Mouse (Mus musculus): Measurements from ENCODE around the gene Ndufaf7.

Gene Ndufaf7

DNA sequence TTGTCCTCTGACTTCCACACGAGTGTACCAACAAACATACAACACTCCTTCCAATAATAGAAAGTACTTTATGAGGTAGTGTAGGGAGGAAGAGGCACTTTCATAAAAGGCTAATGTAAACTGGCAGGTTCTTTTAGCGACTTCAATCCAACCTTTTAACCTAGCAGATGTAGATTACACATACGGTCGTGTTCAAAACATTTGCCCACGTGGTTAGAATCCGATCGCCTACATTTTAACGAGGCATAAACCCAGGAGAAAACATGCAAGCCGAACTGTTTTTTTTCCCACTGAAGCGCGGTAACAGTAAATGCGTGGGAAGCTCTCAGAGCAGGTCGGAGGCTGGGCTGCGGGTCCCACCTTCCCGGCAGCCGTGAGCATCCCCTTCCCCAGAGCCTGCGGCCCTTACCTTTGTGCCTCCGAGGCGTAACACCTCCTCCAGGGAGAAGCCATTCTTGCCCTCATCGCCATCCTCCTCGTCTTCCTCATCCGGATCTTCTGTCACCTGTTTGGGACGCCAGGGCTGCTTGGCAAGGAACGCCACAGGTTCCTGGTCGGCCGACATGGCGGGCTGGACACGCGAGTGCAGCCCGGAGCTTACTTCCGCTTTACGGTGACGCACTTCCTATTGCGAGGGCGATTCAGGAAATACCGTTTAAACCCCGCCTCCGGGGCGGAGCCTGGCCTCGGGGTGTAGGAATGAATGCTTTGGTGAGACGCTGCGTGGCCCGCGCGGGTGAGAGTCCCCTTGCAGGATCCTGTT lies at the start of gene Ndufaf7, which contains the start of gene Cebpz:
TSS of gene Ndufaf7 (plus strand) at position 671 of the 763 bp plus-strand sequence.
TSS of gene Cebpz (minus strand) at position 601 of the 763 bp plus-strand sequence.
- DNase-seq (ENCODE audit: low spot score): peak; percentile 98

DNA sequence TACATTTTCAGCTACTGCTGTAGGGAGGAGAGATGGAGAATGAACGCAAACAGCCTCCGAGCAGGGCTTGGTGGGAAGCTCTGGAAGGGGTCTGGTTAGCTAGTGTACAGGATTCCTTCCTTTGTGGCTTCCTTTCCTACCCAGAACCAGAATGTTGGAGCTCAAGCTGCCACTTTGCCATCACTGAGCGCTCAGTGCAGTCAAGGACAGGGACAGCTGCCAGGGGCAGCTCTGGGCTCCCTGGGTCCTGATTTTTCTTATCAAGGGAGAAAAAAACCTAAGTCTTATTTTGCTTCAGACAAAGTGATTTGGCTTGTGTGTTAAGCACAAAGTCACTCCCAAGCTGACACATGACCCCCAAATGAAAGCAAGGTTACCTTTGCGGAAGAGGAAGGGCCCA lies 48.4 kb upstream of the Ndufaf7 start:
- no peak for DNase-seq (ENCODE audit: low spot score)

DNA sequence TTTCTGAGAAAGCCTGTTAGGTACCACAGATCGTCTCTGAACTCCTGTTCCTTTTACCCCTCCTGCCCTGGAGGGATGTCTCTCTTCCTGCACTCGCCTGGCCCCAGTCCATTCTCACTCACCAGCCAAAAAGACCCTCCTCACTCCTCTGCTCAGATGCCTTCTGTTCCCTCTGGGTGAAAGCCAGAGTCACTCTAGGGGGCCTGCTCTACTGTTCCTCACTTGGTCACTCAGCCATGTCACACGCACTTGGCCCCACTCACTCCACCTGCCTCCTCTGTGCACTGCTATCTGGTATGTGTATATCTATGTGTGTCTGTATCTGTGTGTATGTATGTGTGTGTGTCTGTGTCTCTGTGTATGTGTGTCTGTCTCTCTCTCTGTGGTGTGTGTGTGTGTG lies 47.8 kb upstream of the Ndufaf7 start:
- no peak for DNase-seq (ENCODE audit: low spot score)

DNA sequence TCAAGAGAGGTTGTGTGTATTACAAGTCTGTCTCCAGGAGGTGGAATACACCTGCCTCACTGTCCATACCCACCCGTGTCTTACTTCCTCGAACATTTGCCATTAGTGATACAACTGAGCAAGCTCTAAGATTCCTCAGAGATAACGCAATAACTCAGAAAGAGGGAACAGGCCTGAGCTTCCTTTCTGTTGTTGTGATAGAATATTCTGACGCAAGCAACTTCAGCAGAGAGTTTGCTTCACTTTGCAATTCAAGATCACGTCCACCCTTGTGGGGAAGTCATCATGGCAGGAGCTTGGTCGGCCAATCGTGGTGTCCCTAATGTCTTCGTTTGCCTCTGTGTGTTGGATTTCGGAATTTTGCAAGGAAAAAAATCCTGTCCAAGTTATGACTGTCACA lies 45.9 kb upstream of the Ndufaf7 start:
- DNase-seq (ENCODE audit: low spot score): no peak

DNA sequence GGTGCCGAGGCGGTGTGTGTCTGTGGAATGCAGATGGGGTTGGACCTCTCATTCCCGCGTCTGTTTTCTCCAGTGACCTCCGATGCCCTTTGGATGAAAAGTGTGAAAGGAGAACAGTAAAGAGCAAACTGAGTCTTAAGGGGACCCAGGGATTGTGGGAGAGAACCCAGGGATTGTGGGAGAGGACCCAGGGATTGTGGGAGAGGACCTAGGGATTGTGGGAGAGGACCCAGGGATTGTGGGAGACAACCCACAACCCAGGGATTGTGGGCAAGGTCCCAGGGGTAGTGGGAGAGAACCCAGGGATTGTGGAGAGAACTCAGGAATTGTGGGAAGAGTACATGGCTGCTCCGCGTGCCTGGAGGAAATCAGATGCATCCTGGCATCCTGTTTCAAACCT lies 41.9 kb upstream of the Ndufaf7 start:
- no peak for DNase-seq (ENCODE audit: low spot score)

DNA sequence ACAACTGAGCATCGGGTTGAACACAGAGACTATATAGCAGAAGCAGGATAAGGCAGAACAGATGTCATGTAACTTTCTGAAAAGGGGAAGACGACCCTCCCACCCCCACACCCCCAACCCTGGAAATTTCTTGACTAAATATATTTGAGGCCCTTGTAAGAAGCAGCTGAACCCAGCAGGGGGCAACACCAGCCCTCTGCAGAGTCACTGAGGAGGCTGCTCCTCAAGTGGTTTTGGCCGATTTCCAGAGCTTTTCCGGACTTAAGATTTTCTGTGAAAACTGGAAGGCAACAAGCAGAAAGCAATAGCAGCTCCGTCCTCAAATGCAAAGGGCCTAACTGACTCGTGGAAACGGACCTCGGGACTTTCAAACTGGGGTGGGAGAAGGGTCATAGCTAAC lies 41.5 kb upstream of the Ndufaf7 start:
- no peak for DNase-seq (ENCODE audit: low spot score)

DNA sequence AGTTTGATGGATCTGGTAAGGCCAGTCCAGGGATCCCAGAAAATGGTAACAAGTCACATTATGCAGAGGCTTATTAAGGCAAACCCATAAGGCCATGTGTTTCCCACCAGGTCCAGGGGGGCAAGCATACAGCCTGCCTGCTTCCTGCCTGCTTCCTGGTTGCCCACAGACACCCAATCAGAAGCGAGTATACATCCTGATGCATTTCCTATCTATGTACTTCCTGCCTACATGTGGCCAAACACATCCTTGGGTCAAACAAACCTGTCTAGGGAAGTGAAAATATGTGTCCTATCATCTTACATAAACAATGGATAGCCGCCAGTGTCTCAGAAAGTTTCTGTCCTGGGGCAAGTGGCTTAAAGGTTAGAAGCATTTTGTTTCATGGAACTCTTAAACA lies 33.8 kb upstream of the Ndufaf7 start:
- no peak for DNase-seq (ENCODE audit: low spot score)

DNA sequence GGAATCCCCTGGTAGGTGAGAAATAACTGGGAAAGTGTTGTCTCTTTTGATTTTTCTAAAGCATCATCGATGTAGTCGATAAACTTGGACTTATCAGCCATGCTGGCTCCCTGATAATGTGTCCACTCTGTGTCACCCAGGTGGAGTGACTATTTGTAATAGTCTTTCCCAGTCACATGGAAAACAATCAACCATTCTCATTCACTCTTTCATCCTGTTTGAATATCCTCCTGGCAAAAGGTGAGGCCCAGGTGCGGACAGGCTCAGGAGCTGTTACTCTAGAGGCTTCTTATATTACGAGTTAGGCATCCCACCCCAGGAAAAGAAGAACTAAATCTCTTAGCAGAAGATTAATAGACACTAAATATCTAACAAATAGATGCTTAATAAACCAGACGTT lies 30.0 kb upstream of the Ndufaf7 start, which contains the start of gene Sult6b1:
TSS of gene Sult6b1 (minus strand) at position 101 of the 400 bp plus-strand sequence.
- DNase-seq (ENCODE audit: low spot score): no peak

DNA sequence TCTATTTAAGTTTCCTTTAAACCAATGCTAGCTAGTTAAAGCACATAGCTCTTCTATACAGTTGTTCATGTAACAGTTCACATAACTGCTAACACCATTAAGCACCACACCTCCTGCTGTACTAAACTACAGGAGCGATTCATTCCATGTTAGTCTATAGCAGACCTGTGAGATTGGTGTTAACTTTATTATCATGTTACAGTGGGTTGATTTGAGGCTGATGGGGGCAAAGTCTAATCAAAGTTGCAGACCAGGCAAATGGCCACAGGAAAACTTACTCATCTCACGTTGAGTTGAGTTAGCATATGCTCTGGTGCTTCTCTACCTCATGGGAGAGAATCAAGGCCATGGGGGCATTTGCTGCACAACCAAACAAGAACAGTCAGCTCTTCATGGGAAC lies 27.6 kb upstream of the Ndufaf7 start:
- DNase-seq (ENCODE audit: low spot score): no peak

DNA sequence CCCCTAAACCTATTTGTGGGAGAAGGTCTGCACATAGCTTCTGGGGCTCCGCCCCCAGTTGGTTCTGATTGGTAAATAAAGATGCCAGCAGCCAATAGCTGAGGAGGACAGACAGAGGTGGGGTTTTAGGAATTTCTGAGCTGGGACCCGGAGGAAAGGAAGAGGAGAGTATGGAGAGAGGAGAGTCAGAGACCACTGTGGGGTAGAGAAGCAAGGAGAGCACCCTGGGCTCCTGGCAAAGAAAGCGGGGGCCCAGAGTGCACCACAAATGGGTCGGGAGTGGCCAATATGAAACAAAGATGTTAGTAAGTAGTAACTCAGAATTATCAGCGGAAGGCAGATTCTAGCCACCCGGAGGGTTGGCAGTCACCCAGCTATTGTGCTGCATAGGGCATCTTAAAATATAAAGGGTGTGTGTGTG lies 24.1 kb upstream of the Ndufaf7 start:
- DNase-seq (ENCODE audit: low spot score): no peak

DNA sequence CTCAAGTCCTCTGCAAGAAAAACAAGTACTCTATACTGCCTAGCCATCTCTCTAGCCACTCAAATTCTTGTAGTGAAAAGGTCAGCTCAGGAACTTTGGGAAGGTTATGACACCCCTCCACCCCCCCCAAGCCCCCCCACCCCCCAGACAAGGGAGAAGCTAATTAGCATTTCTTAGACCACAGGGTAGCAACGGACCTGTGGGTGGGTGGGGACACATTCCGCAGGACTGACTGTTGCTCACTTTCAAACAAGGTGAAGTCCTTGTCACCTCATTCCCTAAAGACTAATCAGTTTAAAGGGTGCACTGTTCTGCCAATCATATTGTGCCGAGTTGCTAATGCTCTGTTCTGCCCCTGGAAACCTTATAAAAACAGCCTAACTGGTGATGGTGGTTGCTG lies 23.0 kb upstream of the Ndufaf7 start:
- no peak for DNase-seq (ENCODE audit: low spot score)

DNA sequence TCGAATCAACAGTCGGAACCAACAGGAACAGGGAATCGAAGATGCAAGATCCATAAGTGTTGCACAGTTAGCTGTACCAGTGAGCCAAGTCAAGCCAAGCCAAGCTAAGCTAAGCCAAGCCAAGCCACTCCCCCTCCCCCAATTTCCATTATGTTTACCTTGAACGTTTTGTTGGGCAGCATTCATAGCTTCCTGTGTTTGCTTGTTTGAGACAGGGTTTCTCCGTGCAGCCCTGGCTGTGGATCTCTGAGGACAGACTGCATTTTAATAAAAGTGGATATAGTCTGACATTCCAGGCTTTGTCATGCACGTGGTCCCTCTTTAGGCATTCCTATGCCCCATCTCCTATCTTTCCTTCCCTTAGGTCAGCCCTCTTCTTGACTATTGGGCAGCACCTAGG lies 21.2 kb upstream of the Ndufaf7 start:
- no peak for DNase-seq (ENCODE audit: low spot score)

DNA sequence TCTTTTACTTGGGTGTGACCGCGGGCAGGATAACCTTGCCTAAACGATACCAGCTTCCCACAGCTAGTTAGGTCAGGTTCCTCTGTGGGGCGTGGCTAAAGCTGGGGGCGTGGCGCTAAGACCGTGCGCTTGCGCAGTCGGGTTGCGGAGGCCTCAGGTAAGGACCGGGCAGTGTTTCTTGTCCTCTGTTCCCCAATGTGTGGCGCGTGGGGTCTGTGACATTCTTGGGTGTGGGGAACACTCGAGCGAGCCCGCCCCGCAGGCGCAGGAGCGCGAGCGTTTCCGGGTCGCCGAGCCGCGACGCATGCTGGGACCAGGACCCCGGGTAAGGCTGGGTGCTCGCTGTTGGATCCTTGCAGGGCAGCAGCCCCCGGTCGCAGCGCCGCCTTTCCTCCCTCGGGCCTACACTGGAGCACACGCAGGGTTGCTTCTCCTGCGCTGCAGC lies 20.5 kb upstream of the Ndufaf7 start, which contains the start of gene Cebpzos:
TSS of gene Cebpzos (plus strand) at position 132 of the 445 bp plus-strand sequence.
- peak; percentile 84 for DNase-seq (ENCODE audit: low spot score)

DNA sequence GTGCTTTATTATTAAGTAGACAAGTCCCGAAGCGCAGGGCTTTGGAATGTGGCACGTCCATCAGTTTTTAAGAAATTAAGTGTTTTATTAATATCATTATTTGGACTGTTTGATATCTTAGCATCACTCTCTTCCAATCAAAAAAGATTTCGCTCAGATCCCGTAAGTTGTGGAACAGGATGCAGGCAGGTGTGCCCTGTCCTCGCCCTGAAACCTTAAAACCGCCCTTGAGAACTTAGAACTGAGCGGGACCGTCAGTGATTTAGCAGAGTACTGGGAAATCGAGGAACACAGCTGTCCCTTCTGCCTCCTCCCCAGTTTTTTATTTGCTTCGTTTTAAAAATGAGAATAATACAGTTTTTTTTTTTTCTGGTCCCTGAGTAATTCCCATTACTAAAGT lies 20.0 kb upstream of the Ndufaf7 start:
- DNase-seq (ENCODE audit: low spot score): no peak

DNA sequence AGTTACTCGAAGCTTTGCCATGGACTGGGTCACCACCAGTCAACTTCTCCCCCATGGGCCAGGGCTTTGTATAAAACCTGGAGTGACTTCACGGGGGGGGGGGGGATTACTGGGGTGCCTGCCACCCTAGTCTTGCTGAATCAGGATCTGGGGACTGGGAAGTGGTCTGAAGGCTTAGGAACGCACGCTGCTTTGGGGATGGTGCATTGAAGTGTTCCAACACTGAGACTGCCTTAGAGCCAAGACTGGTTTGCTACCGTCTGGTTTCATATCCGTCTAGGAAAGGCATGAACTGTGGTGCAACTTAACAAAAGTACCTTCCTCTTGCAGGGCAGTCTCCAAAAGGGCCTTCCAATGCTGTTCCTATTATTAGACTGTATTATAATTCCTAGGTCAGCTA lies 19.2 kb upstream of the Ndufaf7 start:
- no peak for DNase-seq (ENCODE audit: low spot score)

DNA sequence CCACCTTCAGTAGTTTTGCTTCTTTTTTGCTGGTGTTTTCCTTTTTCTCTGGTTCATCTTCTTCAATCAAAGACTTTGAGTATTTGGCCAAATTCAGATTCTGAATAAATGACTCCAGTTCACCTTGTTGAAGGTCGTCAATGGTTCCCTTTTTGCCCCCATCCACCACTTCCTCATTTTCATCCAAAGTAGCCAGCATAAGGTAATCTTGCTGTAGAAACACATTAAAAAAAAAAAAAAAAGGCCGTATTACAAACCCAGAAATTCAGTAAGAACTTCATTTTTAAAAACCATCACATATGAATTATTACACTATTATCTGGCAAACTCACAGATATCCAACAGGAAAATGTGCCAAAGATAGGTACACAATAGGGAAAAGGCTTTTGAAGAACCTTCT lies 1.1 kb upstream of the Ndufaf7 start:
- DNase-seq (ENCODE audit: low spot score): no peak

DNA sequence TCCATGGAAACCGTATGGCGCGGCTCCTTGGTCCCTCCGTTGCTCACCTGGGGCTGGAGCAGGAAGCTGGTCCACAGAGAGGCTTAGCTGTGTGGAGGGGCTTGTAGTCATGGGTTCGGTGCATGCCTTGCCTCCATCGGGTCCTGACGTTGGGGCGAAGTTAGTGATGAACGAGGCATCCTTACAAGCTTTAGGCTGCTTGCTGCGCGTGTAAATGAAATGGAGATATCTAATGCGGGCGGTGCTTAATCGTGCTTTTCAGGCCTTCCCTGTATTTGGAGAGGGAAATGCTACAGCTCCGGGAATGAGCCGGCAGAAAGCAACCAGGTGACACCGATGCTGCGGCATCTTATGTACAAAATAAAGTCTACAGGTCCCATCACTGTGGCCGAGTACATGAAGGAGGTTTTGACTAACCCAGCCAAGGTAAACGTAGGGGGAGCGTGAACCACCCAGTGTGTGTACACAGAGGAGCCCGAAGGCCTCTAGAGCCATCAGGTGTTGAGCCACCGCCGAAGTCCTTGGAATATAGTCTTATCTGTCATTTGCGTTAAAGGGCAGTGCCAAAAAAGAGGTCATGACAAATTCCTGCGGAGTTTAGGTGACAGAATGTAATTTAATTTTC lies 405 bp downstream of the Ndufaf7 start:
- no peak for DNase-seq (ENCODE audit: low spot score)

DNA sequence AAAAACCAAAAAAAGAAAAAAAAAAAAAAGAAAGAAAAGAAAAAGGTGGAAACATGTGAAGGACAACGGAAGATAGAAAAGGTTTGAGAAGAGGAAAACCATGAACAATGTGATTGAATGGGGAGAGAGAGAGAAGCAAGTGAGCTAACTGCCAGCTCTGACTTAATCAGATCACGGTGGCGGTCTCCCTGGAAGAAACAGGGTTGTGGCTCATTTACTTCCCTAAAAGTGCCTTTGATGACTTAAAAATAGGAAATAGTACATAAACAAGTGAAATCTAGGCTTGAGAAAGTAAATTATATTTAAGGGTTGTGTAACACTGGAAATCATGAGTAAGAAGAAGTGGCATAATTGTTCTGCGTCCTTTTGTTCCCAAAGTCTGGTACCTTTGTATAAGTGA lies 2.0 kb downstream of the Ndufaf7 start:
- no peak for DNase-seq (ENCODE audit: low spot score)

DNA sequence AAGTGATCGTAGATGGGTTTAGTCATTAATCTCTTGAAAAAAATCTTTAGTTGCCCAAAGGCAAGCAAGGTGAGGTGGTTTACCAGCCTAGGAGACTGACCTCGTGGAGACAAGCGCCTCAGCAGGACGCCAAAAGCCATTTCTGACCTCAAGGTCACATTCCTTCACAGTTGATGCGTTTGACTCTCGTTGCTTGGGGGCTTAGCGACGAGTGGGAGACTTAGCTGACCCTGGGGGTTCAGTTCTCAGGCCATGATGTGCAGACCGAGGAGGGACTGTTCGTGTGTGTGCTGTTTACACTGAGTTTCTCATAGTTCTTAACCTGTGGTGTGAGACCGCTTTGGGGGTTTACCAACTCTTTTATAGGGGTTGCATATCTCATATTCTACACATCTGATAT lies 5.6 kb downstream of the Ndufaf7 start:
- no peak for DNase-seq (ENCODE audit: low spot score)

DNA sequence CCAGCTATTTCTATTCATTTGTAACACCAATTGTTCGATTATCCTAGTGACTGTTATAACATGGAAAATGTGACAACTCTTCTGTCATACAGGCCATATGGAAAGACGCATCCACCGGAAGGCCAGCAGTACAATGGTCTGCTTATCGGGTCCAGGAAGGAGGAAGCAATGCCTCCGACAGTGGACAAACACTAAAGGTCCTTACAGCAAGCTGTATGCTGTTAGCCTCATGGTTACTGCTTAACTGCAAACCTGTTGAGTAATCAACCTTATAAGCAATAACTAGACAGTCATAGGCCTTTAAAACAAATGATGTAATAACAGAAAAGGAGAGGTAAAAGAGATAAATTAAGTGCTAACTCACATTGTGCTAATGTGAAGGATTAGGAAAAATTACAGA lies 14.3 kb downstream of the Ndufaf7 start:
- DNase-seq (ENCODE audit: low spot score): no peak

DNA sequence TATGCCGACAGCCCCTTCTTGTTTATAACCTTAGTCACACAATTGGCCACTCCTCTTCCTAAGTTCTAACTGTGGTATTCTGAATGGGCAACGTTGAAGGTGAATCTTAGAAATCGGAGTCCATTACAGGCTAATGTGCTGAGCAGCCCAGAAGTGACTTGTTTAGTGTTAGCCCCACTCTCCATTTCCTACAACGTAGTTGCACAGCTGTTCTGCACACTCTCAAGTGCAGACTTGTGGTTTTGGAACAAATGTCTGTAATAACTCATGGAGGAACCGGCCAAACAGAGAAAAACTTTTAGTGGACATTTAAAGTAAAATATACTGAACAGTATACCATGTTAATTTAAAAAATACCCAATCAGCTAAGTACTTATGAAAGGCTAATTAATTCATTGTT lies 15.1 kb downstream of the Ndufaf7 start:
- DNase-seq (ENCODE audit: low spot score): no peak

DNA sequence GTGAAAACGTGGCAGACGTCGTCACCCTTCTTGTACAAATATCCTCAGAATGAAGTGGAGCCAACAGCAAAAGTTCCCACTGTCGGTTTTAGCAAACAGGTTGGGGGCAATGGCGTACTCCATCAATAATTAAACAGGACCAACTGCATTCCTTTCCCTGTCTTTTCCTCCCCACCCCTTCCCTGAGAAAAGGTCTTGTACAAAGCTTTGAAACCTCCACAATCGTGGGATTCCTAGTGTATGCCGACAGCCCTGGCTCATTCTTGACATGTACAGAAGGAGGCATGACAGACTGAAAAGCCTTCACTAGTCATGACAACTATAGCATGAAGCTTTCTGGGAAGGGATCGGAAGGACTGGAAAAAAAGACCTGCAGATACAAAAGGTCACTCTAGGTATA lies 16.3 kb downstream of the Ndufaf7 start:
- no peak for DNase-seq (ENCODE audit: low spot score)

DNA sequence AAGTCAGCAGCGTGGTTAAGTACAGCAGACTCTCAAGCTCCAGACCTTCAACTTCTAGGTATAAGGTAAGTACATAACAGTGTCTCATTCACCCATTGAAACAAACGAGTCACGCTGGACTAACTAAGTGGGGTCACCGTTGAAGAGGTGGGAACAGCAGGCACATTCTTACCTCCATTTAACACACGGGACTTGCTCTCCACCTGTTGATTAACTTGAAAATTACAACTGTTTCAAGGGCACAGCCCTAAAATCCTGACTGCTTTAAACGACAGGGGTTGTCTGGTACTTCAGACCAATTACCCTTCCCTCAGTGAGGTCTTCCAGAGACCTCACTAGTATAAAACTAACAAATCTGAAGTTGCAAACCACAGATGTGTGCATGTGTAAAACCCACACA lies 22.5 kb downstream of the Ndufaf7 start:
- DNase-seq (ENCODE audit: low spot score): no peak

DNA sequence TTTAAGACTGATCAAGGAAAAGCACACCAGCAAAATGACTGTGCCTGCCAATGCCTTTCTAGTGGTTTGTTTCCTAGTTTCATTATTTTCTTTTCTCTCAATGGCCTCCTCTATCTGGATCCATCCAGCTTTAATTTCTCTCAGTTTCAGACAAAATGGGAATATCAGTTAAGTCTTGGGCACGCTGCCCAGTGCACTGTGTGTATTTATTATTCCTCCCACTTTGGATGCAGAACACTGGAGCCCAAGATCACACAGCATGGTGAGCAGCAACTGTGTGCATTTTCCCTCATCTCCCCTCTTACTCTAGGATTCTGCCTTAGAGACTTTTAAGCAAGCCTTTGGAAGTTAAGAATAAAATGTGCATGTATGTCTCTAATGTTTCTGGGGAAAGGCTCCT lies 27.5 kb downstream of the Ndufaf7 start:
- no peak for DNase-seq (ENCODE audit: low spot score)

All from T-cell, adult 2 months (primary cell).